Mouse (Mus musculus) MEL (cell line): ENCODE measurements around the gene Sorl1. TPM values are rescaled to one million over a fixed set of nuclear protein-coding genes. Genes with fewer than 3 reads are reported as not detected.

Experiments
- DNase-seq: peaks from one replicate; pipeline ENCODE4 v3.0.0; 2011; ENCODE audit warnings: low read depth, low spot score
- H3K27ac ChIP-seq: 2 replicates; pipeline ENCODE4 v1.5.1; 2012; ENCODE audit warnings: low read depth, mild to moderate bottlenecking, control low read depth, low read length, moderate library complexity; ENCODE audit not compliant: control insufficient read depth
- H3K27me3 ChIP-seq, 2 experiments: fragments of 150-350 bp in 1 of 2; sonication (generic) in 1 of 2; 2 replicates each; pipeline ENCODE4 v1.6.1; 2012; ENCODE audit warnings: low read length in 2 of 2, mild to moderate bottlenecking in 2 of 2, improper control_type of control experiment in 1 of 2, moderate library complexity in 1 of 2; ENCODE audit not compliant: insufficient read depth in 2 of 2, control insufficient read depth in 1 of 2
- H3K36me3 ChIP-seq, 2 experiments: 2 replicates each; pipeline ENCODE4 v1.6.1; 2012 to 2014; ENCODE audit warnings: low read length in 2 of 2, improper control_type of control experiment in 1 of 2, inconsistent platforms in 1 of 2, mild to moderate bottlenecking in 1 of 2; ENCODE audit not compliant: insufficient read depth in 2 of 2, control insufficient read depth in 1 of 2
- H3K4me1 ChIP-seq, 2 experiments: fragments of 150-350 bp in 1 of 2; sonication (generic) in 1 of 2; 2 replicates each; pipeline ENCODE4 v1.6.1; 2012; ENCODE audit warnings: low read length in 2 of 2, improper control_type of control experiment in 1 of 2, mild to moderate bottlenecking in 1 of 2; ENCODE audit not compliant: insufficient read depth in 2 of 2, control insufficient read depth in 1 of 2
- H3K4me3 ChIP-seq, 2 experiments: fragments of 150-350 bp in 1 of 2; sonication (generic) in 1 of 2; 2 replicates each; pipeline ENCODE4 v1.5.1; 2012; ENCODE audit warnings: low read depth in 2 of 2, low read length in 2 of 2, mild to moderate bottlenecking in 2 of 2, moderate library complexity in 2 of 2, control low read depth in 1 of 2, improper control_type of control experiment in 1 of 2; ENCODE audit not compliant: control insufficient read depth in 1 of 2, insufficient read depth in 1 of 2
- H3K79me2 ChIP-seq: 2 replicates; pipeline ENCODE4 v1.6.1; 2012; ENCODE audit warnings: mild to moderate bottlenecking, low read length, moderate library complexity; ENCODE audit not compliant: control insufficient read depth, poor library complexity, insufficient read depth
- H3K9ac ChIP-seq: 2 replicates; pipeline ENCODE4 v1.6.1; 2012; ENCODE audit warnings: low read depth, mild to moderate bottlenecking, control low read depth, low read length, moderate library complexity; ENCODE audit not compliant: control insufficient read depth, poor library complexity, severe bottlenecking
- H3K9me3 ChIP-seq: fragments of 150-350 bp; sonication (generic); replicated peaks from 2 replicates; pipeline ENCODE4 v1.6.1; 2012; ENCODE audit warnings: mild to moderate bottlenecking, low read length, improper control_type of control experiment, moderate library complexity; ENCODE audit not compliant: insufficient read depth
- CHD2 ChIP-seq: IDR thresholded peaks from 2 replicates; pipeline ENCODE4 v1.6.1; 2011; ENCODE audit warnings: low read length, improper control_type of control experiment
- CTCF ChIP-seq, 3 experiments: IDR thresholded peaks in 2 of 3; conservative IDR thresholded peaks in 1 of 3; 2 replicates each; pipeline ENCODE4 v1.5.1; 2011 to 2012; ENCODE audit warnings: low read length in 3 of 3, low read depth in 2 of 3, mild to moderate bottlenecking in 2 of 3, improper control_type of control experiment in 1 of 3, inconsistent platforms in 1 of 3, mixed read lengths in 1 of 3, moderate library complexity in 1 of 3; ENCODE audit not compliant: control insufficient read depth in 1 of 3, insufficient read depth in 1 of 3, poor library complexity in 1 of 3, severe bottlenecking in 1 of 3
- GABPA ChIP-seq: IDR thresholded peaks from 2 replicates; pipeline ENCODE4 v1.6.1; 2012; ENCODE audit warnings: low read depth, mild to moderate bottlenecking, inconsistent platforms, low read length, improper control_type of control experiment, moderate library complexity
- MAFK ChIP-seq: IDR thresholded peaks from 2 replicates; pipeline ENCODE4 v1.6.1; 2011; ENCODE audit warnings: low read depth, mild to moderate bottlenecking, low read length, improper control_type of control experiment, borderline replicate concordance
- MAX ChIP-seq: IDR thresholded peaks from 2 replicates; pipeline ENCODE4 v1.6.1; 2011; ENCODE audit warnings: low read length, improper control_type of control experiment
- MEF2A ChIP-seq: IDR thresholded peaks from 2 replicates; pipeline ENCODE4 v1.6.1; 2014; ENCODE audit warnings: low read depth, mild to moderate bottlenecking, inconsistent platforms, low read length, improper control_type of control experiment; ENCODE audit not compliant: poor library complexity, insufficient replicate concordance, severe bottlenecking; ENCODE audit errors: extremely low read depth
- MYB ChIP-seq: IDR thresholded peaks from 2 replicates; pipeline ENCODE4 v1.6.1; 2011; ENCODE audit warnings: mild to moderate bottlenecking, low read depth, low read length, improper control_type of control experiment
- MYC ChIP-seq: IDR thresholded peaks from 2 replicates; pipeline ENCODE4 v1.6.1; 2011; ENCODE audit warnings: low read depth, mild to moderate bottlenecking, low read length, improper control_type of control experiment, moderate library complexity
- NRF1 ChIP-seq: IDR thresholded peaks from 2 replicates; pipeline ENCODE4 v1.6.1; 2014; ENCODE audit warnings: low read depth, mild to moderate bottlenecking, inconsistent platforms, low read length, improper control_type of control experiment, moderate library complexity; ENCODE audit not compliant: poor library complexity, insufficient read depth, severe bottlenecking
- POLR2A ChIP-seq, 2 experiments: IDR thresholded peaks; 2 replicates each; pipeline ENCODE4 v1.6.1; 2011 to 2012; ENCODE audit warnings: low read length in 2 of 2, mild to moderate bottlenecking in 2 of 2, control low read depth in 1 of 2, improper control_type of control experiment in 1 of 2, low read depth in 1 of 2, moderate library complexity in 1 of 2; ENCODE audit not compliant: control insufficient read depth in 1 of 2, insufficient read depth in 1 of 2, poor library complexity in 1 of 2
- POLR2AphosphoS5 ChIP-seq: IDR thresholded peaks from 2 replicates; pipeline ENCODE4 v1.6.1; 2012; ENCODE audit warnings: low read depth, borderline replicate concordance, mild to moderate bottlenecking, inconsistent platforms, low read length, moderate library complexity, mixed read lengths
- SIN3A ChIP-seq: IDR thresholded peaks from 2 replicates; pipeline ENCODE4 v1.6.1; 2012; ENCODE audit warnings: low read length, improper control_type of control experiment, inconsistent platforms
- TAL1 ChIP-seq: IDR thresholded peaks from 2 replicates; pipeline ENCODE4 v1.6.1; 2012; ENCODE audit warnings: mild to moderate bottlenecking, inconsistent platforms, low read length, moderate library complexity, mixed read lengths
- TCF12 ChIP-seq: IDR thresholded peaks from 2 replicates; pipeline ENCODE4 v1.6.1; 2014; ENCODE audit warnings: low read depth, mild to moderate bottlenecking, inconsistent platforms, low read length, improper control_type of control experiment, moderate library complexity
- UBTF ChIP-seq: IDR thresholded peaks from 2 replicates; pipeline ENCODE4 v1.6.1; 2012; ENCODE audit warnings: low read depth, mild to moderate bottlenecking, inconsistent platforms, low read length, improper control_type of control experiment, moderate library complexity, borderline replicate concordance; ENCODE audit not compliant: insufficient read depth
- USF1 ChIP-seq: IDR thresholded peaks from 2 replicates; pipeline ENCODE4 v1.6.1; 2014; ENCODE audit warnings: low read depth, mild to moderate bottlenecking, inconsistent platforms, low read length, improper control_type of control experiment, moderate library complexity
- ZKSCAN1 ChIP-seq: IDR thresholded peaks from 2 replicates; pipeline ENCODE4 v1.6.1; 2012; ENCODE audit warnings: low read depth, mild to moderate bottlenecking, inconsistent platforms, low read length, improper control_type of control experiment, moderate library complexity
- ZMIZ1 ChIP-seq: IDR thresholded peaks from 2 replicates; pipeline ENCODE4 v1.6.1; 2012; ENCODE audit warnings: low read depth, mild to moderate bottlenecking, inconsistent platforms, low read length, improper control_type of control experiment, moderate library complexity
- ZNF384 ChIP-seq: IDR thresholded peaks from 2 replicates; pipeline ENCODE4 v1.6.1; 2012; ENCODE audit warnings: low read depth, mild to moderate bottlenecking, inconsistent platforms, low read length, improper control_type of control experiment
- polyA plus RNA-seq, 2 experiments: library from polyadenylated mRNA; stranded (reverse) in 1 of 2; unstranded in 1 of 2; fragments of >175 nt in 1 of 2; fragments of >200 nt in 1 of 2; gene quantifications; 2 replicates each; pipeline versions ENCODE4 v1.2.1 to v1.2.4; 2012; ENCODE audit warnings: low replicate concordance in 2 of 2, low read depth in 1 of 2; ENCODE audit not compliant: insufficient read length in 2 of 2, insufficient read depth in 1 of 2, missing spikeins in 1 of 2
- total RNA-seq: library from RNA; depleted of rRNA; stranded (reverse); fragments of 300-350 nt; gene quantifications from 2 replicates; pipeline ENCODE4 v1.2.3, GENCODE M21; 2012

Sorl1 gene
- total and polyA plus RNA-seq, 3 experiments: not detected

DNA sequence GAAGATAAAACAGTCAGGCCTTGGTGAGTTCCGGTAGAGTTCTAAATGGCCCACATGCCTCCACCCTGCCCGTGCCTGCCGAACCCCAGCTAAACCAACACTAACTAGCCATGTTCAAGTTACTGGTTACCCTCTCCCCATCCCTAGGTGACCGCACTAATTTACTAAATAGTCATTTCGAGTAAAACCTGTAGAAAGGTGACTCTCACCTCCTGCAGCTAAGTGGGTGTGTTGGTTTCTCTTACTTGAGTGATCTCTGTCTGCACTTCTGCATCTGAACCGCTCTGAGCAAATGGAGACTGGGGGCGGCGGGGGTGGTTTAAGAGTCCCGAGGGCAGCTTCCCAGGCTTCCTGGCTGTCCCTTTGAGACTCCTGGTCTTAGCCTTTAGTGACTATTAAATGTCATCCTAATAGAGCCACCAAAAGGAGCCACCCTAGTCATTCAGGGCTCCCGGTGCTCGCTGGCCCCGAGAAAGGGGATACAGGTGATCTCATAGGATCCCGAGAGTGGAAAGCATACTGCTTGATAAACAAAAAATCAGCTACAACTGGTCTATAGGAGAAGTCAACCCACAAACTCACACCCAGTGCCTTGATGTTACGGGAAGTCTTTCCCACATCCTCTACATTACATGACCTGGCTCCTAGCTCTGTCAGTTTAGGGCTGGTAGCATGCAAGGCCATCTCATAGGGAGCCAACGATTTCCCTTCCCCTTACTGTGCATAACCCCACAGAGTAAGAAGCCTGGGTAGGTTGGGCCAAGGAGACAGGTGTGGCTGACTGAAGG, 155.2 kb downstream of the Sorl1 start:
- no peak overlapping the region for H3K4me3 ChIP-seq
- no peaks in the 10 kb centered on the region for H3K36me3 ChIP-seq
- TF ChIP-seq MAFK (no peak), CHD2 (no peak), UBTF (no peak), MEF2A (no peak), TCF12 (no peak), MYB (no peak), MYC (no peak), MAX (no peak), TAL1 (no peak), USF1 (no peak), ZMIZ1 (no peak)
- no peak overlapping the region for H3K9ac ChIP-seq
- no peak overlapping the region for H3K27ac ChIP-seq
- no peaks in the 10 kb centered on the region for H3K27me3 ChIP-seq
- DNase-seq: no peak
- H3K9me3 ChIP-seq: no peaks in the 10 kb centered on the region
- H3K79me2 ChIP-seq: no peaks in the 10 kb centered on the region
- no peaks in the 10 kb centered on the region for H3K4me1 ChIP-seq

DNA sequence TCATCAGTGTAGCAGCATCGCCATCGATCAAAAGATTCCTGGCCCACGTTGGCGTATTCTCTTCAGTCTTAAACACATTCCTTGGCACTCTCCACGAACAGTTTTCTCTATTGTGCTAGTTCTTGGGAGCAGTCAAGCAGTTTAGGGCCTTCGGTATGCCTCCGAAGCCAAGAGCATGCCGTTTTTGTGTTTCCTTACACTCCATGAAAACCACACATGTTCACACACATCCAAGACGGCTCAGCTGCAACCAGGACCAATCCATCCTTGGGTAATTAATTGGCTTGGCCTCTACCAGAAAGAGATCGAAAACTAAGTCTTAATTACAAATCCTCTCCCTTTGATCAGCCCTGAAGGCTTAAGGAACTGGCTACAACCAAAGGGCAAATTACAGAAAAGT, 162.8 kb downstream of the Sorl1 start:
- no peak overlapping the region for H3K9ac ChIP-seq
- no peak for DNase-seq
- TF ChIP-seq TCF12: no peak
- TF ChIP-seq POLR2A (IDR thresholded peaks at IDR 0.05; ENCODE audit: control insufficient read depth in 1 of 2, insufficient read depth in 1 of 2, low read depth in 1 of 2, low read length in 2 of 2, poor library complexity in 1 of 2): no peak
- TF ChIP-seq ZNF384: no peak
- TF ChIP-seq GABPA: no peak
- TF ChIP-seq CTCF (IDR thresholded peaks at IDR 0.05 in 2 of 3, conservative IDR thresholded peaks at IDR 0.05 in 1 of 3; ENCODE audit: control insufficient read depth in 1 of 3, insufficient read depth in 1 of 3, low read depth in 2 of 3, low read length in 3 of 3, poor library complexity in 1 of 3, severe bottlenecking in 1 of 3): no peak
- TF ChIP-seq SIN3A: no peak
- TF ChIP-seq NRF1: no peak
- no peak for TF ChIP-seq ZKSCAN1
- no peak for TF ChIP-seq POLR2AphosphoS5
- TF ChIP-seq, all 39 proteins: peak for 0
- Histone ChIP-seq H3K27me3 (no peaks in the 10 kb centered on the region), H3K79me2 (no peaks in the 10 kb centered on the region), H3K36me3 (no peaks in the 10 kb centered on the region), H3K9me3 (no peaks in the 10 kb centered on the region), H3K4me1 (no peaks in the 10 kb centered on the region), H3K4me3 (no peak overlapping the region), H3K27ac (no peak overlapping the region)
